Mouse (Mus musculus): Measurements from ENCODE around the gene Gm15013. TPM values are rescaled to one million over a fixed set of nuclear protein-coding genes. Genes with fewer than 3 reads are reported as not detected.
"Not testable (repeated sequence)": the region's sequence is repeated elsewhere in the genome, so short reads cannot be mapped to it uniquely, and the experiment has no call there.

Gene Gm15013
- 0.20 TPM in 1 of 2 replicates, not detected in the other for polyA plus RNA-seq (2015; fragmentation: Nextera tagmentation; extraction: Ambion mirVana)

DNA sequence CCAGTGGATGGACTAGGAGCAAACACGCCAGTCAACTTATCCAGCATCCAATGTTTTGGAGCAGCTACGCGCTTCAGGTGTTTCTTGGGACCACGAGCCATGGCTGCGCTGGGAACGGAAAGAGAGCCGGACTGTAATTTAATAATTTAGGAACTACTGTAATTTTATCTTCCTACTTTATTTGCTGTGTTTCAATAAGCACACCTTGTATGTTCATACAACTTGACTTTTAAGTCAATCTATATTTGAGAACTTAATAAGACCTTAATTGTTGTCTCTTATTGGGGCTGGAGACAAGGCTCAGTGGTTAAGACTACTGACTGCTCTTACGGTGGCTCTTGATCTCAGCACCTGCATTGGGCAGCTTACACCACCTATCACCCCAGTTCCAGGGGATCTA, at the start of gene Gm15013:
Gene Gm15013, minus strand, starts transcription at position 101 of the 400 bp plus-strand sequence.
- 96% methylated on average over 8 of the region's 8 CpGs for WGBS
- Histone ChIP-seq H3K4me2 (ENCODE audit: low read length) (no peak within 1 kb of the TSS), H3K27me3 (replicated peaks; ENCODE audit: control insufficient read depth, insufficient read depth, low read length) (no peaks in the 10 kb centered on the region), H3K36me3 (ENCODE audit: control insufficient read depth, insufficient read depth, low read length) (no peaks in the 10 kb centered on the region), H3K4me3 (ENCODE audit: low read length) (no peak within 1 kb of the TSS), H3K9me3 (ENCODE audit: control insufficient read depth, low read length) (no peaks in the 10 kb centered on the region), H3K27ac (ENCODE audit: low read depth, low read length) (no peak within 1 kb of the TSS), H3K9ac (ENCODE audit: low read depth, low read length) (no peak within 1 kb of the TSS), H3K4me1 (ENCODE audit: control insufficient read depth, insufficient read depth, low read depth, low read length) (no peaks in the 10 kb centered on the region)
- ATAC-seq = no peak

DNA sequence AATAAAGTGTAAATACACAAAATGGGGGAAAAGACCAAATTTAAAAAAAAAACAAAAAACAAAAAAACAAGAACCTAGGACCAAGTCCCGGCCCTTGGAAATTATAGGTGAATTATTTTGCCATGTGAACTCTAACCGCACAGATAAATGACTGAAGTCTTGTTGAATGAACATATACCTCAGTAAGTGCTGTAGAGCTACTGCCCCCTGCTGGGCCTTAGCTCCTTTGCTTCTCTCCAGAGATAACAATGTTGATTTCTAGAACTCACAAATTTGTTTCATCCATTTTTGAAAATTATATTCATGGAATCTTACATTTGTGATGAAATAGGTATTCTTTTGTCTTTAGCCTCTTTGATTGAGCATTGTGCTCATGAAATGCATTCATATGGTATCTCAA, 48.3 kb upstream of the Gm15013 start:
- Histone ChIP-seq H3K36me3 (ENCODE audit: control insufficient read depth, insufficient read depth, low read length) (no peaks in the 10 kb centered on the region), H3K9ac (ENCODE audit: low read depth, low read length) (no peak overlapping the region), H3K4me2 (ENCODE audit: low read length) (no peak overlapping the region), H3K27me3 (replicated peaks; ENCODE audit: control insufficient read depth, insufficient read depth, low read length) (no peaks in the 10 kb centered on the region; the same call in 1 of the 2 replicates), H3K4me1 (ENCODE audit: control insufficient read depth, insufficient read depth, low read depth, low read length) (no peaks in the 10 kb centered on the region), H3K27ac (ENCODE audit: low read depth, low read length) (no peak overlapping the region), H3K4me3 (ENCODE audit: low read length) (no peak overlapping the region), H3K9me3 (ENCODE audit: control insufficient read depth, low read length) (no peaks in the 10 kb centered on the region)
- no peak for ATAC-seq
- 84% methylated on average over 2 of the region's 2 CpGs for WGBS

DNA sequence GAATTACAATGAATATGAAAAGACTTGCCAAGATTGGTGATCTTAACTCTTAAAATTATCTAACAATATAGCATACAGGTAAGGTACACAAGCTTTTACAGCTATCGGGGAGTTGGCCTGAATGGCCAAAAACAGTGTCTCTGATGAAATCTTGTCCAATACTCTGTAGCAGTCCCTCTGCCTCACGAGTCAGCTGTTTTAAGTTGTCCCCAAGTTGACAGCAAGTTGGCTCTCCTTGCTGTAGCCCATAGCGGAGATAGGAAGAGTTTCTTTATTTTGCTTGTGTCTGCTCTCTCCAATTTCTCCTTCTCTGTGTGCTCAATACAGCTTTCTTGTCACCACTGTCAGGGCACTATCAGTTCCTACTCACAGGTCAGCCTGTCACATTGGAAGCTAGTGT, 44.4 kb upstream of the Gm15013 start:
- not testable (repeated sequence) for H3K9ac ChIP-seq (ENCODE audit: low read depth, low read length); H3K36me3 ChIP-seq (ENCODE audit: control insufficient read depth, insufficient read depth, low read length); H3K4me3 ChIP-seq (ENCODE audit: low read length); H3K4me1 ChIP-seq (ENCODE audit: control insufficient read depth, insufficient read depth, low read depth, low read length); H3K27me3 ChIP-seq (replicated peaks; ENCODE audit: control insufficient read depth, insufficient read depth, low read length); ATAC-seq; H3K27ac ChIP-seq (ENCODE audit: low read depth, low read length); H3K9me3 ChIP-seq (ENCODE audit: control insufficient read depth, low read length); H3K4me2 ChIP-seq (ENCODE audit: low read length)
- 95% methylated on average over 3 of the region's 3 CpGs for WGBS

DNA sequence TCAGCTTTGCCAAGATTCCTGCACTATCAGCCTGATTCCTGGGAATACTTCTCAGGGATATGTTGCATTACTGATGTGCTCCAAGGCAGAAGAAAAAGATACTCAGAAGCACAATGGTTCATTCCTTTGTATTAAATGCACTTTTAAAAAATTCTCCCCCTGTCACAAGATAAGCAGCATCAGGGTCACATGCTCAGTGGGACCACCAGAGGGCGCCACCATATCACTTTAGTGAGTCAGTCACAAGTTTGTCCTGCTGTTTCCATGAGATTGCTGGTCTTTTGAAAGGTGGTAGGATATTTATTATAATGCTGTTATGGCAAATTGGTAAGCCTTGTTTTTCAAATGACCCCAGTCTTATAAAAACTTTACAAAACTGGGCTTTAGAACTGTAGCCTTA, 37.6 kb upstream of the Gm15013 start:
- WGBS = 0% methylated on average over 1 of the region's 1 CpGs
- no peak for ATAC-seq
- Histone ChIP-seq H3K4me1 (ENCODE audit: control insufficient read depth, insufficient read depth, low read depth, low read length) (no peaks in the 10 kb centered on the region), H3K9me3 (ENCODE audit: control insufficient read depth, low read length) (no peaks in the 10 kb centered on the region), H3K36me3 (ENCODE audit: control insufficient read depth, insufficient read depth, low read length) (no peaks in the 10 kb centered on the region), H3K27me3 (replicated peaks; ENCODE audit: control insufficient read depth, insufficient read depth, low read length) (no peaks in the 10 kb centered on the region), H3K27ac (ENCODE audit: low read depth, low read length) (no peak overlapping the region), H3K9ac (ENCODE audit: low read depth, low read length) (no peak overlapping the region), H3K4me2 (ENCODE audit: low read length) (no peak overlapping the region), H3K4me3 (ENCODE audit: low read length) (no peak overlapping the region)

DNA sequence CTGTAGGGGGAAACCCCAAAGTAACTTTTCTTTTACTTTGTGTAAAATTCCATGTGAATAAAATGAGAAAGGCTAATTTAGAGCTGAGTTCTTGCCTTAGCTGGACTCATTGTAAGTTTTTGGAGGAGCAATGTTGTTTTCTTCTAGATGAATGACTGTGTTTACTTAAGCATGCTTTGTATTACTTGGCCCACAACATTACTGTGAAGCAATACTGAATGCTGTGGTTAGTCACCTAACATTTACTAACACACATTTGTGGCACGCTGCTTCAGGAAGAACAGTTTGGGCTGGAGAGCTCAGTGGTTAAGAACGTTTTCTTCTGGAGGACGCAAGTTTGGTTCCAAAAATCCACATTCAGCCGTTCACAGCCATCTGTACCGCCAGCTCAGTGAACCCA, 22.8 kb upstream of the Gm15013 start:
- H3K4me1 ChIP-seq (ENCODE audit: control insufficient read depth, insufficient read depth, low read depth, low read length) = no peaks in the 10 kb centered on the region
- H3K4me2 ChIP-seq (ENCODE audit: low read length) = no peak overlapping the region
- 89% methylated on average over 5 of the region's 5 CpGs for WGBS
- H3K4me3 ChIP-seq (ENCODE audit: low read length) = no peak overlapping the region
- ATAC-seq = no peak
- no peaks in the 10 kb centered on the region for H3K36me3 ChIP-seq (ENCODE audit: control insufficient read depth, insufficient read depth, low read length)
- H3K27ac ChIP-seq (ENCODE audit: low read depth, low read length) = no peak overlapping the region
- H3K27me3 ChIP-seq (replicated peaks; ENCODE audit: control insufficient read depth, insufficient read depth, low read length) = no peaks in the 10 kb centered on the region; the same call in 1 of the 2 replicates
- no peaks in the 10 kb centered on the region for H3K9me3 ChIP-seq (ENCODE audit: control insufficient read depth, low read length)
- no peak overlapping the region for H3K9ac ChIP-seq (ENCODE audit: low read depth, low read length)

DNA sequence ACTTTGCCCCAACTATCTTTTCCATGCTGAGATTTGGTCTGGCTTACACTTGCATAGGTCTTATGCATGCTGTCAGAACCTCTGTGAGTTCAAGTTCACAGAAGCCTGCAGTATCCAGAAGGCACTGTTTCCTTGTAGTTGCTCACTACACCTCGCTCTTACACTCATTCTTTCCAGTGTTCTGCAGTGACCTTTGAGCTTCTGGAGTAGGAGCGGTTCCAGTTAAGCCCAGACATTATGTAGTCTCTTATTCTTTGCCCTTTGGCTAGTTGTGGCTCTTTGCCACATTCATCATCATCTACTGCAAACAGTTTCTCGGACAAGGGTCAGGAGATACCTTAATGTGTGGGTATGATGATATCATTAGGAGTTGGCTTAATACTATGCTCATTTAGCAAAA, 16.3 kb upstream of the Gm15013 start:
- H3K9me3 ChIP-seq (ENCODE audit: control insufficient read depth, low read length) = no peaks in the 10 kb centered on the region
- no peak for ATAC-seq
- no peaks in the 10 kb centered on the region; the same call in 1 of the 2 replicates for H3K27me3 ChIP-seq (replicated peaks; ENCODE audit: control insufficient read depth, insufficient read depth, low read length)
- H3K9ac ChIP-seq (ENCODE audit: low read depth, low read length) = no peak overlapping the region
- no peaks in the 10 kb centered on the region for H3K36me3 ChIP-seq (ENCODE audit: control insufficient read depth, insufficient read depth, low read length)
- no peak overlapping the region for H3K27ac ChIP-seq (ENCODE audit: low read depth, low read length)
- no peaks in the 10 kb centered on the region for H3K4me1 ChIP-seq (ENCODE audit: control insufficient read depth, insufficient read depth, low read depth, low read length)
- H3K4me3 ChIP-seq (ENCODE audit: low read length) = no peak overlapping the region
- WGBS = 85% methylated on average over 3 of the region's 3 CpGs
- H3K4me2 ChIP-seq (ENCODE audit: low read length) = no peak overlapping the region

DNA sequence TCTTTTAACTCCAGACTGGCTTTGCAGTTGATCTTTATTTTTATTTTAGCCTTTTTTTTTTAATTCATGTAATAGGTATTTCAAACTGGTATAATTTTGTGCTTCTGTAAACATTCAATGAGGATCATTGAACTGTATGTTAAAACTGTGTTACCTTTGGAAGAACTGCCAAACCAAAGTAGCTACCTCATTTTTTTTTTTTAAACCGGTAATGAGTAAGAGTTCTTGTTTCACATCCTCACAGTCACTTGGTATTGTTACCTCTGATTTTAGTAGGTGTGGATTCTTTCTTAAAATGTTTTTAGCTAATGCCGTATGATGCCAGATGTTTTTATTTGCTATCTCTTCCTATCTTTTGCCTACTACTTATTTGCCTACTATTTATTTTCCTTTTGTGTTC, 8.1 kb upstream of the Gm15013 start:
- Histone ChIP-seq H3K27me3 (replicated peaks; ENCODE audit: control insufficient read depth, insufficient read depth, low read length) (no peaks in the 10 kb centered on the region), H3K4me1 (ENCODE audit: control insufficient read depth, insufficient read depth, low read depth, low read length) (no peaks in the 10 kb centered on the region), H3K4me3 (ENCODE audit: low read length) (no peak overlapping the region), H3K27ac (ENCODE audit: low read depth, low read length) (no peak overlapping the region), H3K9me3 (ENCODE audit: control insufficient read depth, low read length) (no peaks in the 10 kb centered on the region), H3K4me2 (ENCODE audit: low read length) (no peak overlapping the region), H3K9ac (ENCODE audit: low read depth, low read length) (no peak overlapping the region), H3K36me3 (ENCODE audit: control insufficient read depth, insufficient read depth, low read length) (no peaks in the 10 kb centered on the region)
- WGBS = 93% methylated on average over 2 of the region's 2 CpGs
- ATAC-seq = no peak

DNA sequence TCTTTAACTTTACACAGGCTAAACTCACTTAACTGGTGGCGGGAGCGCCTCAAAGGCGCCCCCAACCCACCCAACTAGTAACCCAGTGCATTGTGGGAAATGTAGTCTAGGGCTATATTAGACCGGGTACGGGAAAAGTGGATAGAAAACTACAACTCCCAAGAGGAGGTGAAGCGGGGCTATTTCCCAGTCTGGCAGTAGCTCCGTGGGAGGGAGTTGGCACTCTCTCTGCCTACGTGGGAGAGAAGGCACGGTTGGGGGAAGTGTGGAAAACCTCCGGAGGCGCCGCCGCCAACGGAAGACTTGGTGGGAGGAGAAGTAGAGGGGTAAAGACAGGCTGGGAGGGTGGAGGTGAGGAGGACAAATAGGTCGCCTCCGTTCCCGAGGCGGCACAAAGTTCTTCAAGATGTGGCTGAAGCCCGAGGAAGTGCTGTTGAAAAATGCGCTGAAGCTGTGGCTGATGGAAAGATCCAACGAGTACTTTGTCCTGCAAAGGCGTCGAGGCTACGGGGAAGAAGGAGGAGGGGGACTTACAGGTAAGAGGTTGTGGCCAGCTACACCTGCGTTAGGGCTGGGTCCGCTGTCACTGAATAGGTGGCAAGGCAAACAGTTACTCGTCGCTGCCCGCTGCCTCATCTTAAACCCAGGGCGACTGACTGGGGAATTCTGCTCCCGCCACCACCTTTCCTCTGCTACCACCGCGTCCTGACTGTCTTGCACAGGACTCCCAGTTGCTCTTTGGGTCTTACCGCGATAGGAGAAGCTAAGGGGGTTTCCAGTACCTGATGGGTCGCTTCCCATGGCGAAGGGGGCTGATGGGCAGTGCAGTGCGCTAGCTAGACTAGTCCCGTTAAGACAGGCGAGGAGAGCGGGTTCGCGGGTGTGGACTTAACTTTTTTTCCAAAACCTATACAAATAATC, 29.2 kb downstream of the Gm15013 start, which contains the start of gene Tbc1d8b:
Gene Tbc1d8b, plus strand, starts transcription at position 222 of the 921 bp plus-strand sequence.
- Histone ChIP-seq H3K36me3 (ENCODE audit: control insufficient read depth, insufficient read depth, low read length) (no peaks in the 10 kb centered on the region), H3K4me1 (ENCODE audit: control insufficient read depth, insufficient read depth, low read depth, low read length) (no peaks in the 10 kb centered on the region), H3K27ac (ENCODE audit: low read depth, low read length) (no peak within 1 kb of the TSS), H3K4me2 (ENCODE audit: low read length) (peak within 1 kb of the TSS; percentile 81), H3K9ac (ENCODE audit: low read depth, low read length) (peak within 1 kb of the TSS; percentile 55), H3K9me3 (ENCODE audit: control insufficient read depth, low read length) (no peaks in the 10 kb centered on the region), H3K4me3 (ENCODE audit: low read length) (peak within 1 kb of the TSS; percentile 57), H3K27me3 (replicated peaks; ENCODE audit: control insufficient read depth, insufficient read depth, low read length) (peaks cover 2% of the 10 kb centered on the region; the same call in 1 of the 2 replicates)
- ATAC-seq = peak; percentile 100
- WGBS = 15% methylated on average over 40 of the region's 43 CpGs

DNA sequence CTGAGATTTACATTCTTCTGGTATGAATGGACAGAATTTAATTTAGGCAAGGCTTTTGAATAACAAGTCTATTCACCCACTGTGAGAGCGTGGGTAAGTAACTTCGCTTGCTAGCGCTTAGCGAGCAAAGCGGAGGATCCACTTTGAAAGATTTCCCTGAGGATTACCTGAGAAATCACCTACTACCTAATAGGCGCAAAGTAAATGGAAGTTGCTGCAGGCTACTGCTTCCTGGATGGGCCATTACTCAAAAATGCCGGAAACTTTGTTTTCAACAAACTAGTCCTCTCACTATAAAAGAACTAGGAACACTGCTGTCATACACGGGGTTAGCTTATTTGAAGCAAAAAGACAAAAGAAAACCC, 29.9 kb downstream of the Gm15013 start:
- H3K9me3 ChIP-seq (ENCODE audit: control insufficient read depth, low read length) = no peaks in the 10 kb centered on the region
- H3K4me3 ChIP-seq (ENCODE audit: low read length) = peak overlapping the region; percentile 57
- H3K36me3 ChIP-seq (ENCODE audit: control insufficient read depth, insufficient read depth, low read length) = no peaks in the 10 kb centered on the region
- 18% methylated on average over 8 of the region's 8 CpGs for WGBS
- H3K27me3 ChIP-seq (replicated peaks; ENCODE audit: control insufficient read depth, insufficient read depth, low read length) = no peaks in the 10 kb centered on the region; the same call in none of the 2 replicates
- ATAC-seq = peak; percentile 66
- H3K4me2 ChIP-seq (ENCODE audit: low read length) = peak overlapping the region; percentile 81
- no peak overlapping the region for H3K9ac ChIP-seq (ENCODE audit: low read depth, low read length)
- H3K27ac ChIP-seq (ENCODE audit: low read depth, low read length) = no peak overlapping the region
- no peaks in the 10 kb centered on the region for H3K4me1 ChIP-seq (ENCODE audit: control insufficient read depth, insufficient read depth, low read depth, low read length)
